Mouse (Mus musculus): ENCODE measurements around the gene Gm10799. TPM values are rescaled to one million over a fixed set of nuclear protein-coding genes. Genes with fewer than 3 reads are reported as not detected.
"Not testable (repeated sequence)": the region's sequence is repeated elsewhere in the genome, so short reads cannot be mapped to it uniquely, and the experiment has no call there.

Gene Gm10799
- total RNA-seq, 2 experiments from 2014 or later, result not detected

DNA sequence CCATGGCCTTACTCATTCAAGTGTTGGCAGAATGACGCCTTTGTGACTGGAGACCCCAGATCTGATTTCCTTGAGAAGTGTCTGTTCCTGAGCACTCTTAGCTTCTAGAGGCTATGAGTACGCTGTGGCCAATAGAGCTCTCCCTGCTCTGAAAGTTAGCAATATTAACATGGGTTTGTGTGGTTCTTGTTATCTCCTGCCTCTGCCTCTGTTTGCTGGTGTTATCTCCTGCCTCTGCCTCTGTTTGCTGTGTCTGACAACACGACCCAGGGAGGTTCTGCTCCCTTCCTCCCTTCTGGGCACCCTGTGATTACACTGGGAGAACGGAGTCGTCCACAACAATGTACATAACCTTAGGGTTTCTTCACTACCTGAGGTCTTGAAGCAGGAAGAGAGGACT lies 9.9 kb upstream of the Gm10799 start:
- intact Hi-C loops (cut with DNase I); DNase-seq: not testable (repeated sequence)

DNA sequence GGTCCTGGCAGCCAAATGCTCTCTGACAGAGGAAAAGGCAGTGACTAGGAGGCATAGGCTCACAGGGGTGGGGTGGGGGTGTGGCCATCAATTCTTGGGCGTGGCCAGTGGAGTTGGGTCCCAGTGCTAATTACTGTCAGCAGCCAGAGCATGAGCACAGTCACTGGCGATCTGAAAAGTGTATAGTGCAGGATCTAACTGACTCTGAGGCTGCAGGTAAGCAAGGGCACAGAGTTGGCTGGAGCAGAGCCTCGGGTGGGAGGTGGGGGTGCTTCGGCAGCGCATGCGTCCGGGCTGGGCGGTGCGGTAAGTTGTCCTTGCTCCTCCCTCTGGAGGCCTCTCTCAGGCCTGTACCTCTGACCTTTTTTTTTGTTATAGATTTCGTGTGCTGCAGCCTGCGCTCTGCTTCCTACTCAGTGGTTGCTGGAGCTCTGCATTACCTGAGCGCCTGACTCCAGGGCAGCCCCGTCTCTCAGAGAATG lies 1.4 kb upstream of the Gm10799 start, which contains the start of gene Cd59b:
Gene Cd59b (plus strand): TSS at position 146 of the 482 bp plus-strand sequence.
- intact Hi-C loops (cut with DNase I), result loop anchor here (2.0 kb wide), 1 partner anchor 23 kb away; no protein-coding TSS in a partner anchor
- DNase-seq, result peak; percentile 17 to 30

DNA sequence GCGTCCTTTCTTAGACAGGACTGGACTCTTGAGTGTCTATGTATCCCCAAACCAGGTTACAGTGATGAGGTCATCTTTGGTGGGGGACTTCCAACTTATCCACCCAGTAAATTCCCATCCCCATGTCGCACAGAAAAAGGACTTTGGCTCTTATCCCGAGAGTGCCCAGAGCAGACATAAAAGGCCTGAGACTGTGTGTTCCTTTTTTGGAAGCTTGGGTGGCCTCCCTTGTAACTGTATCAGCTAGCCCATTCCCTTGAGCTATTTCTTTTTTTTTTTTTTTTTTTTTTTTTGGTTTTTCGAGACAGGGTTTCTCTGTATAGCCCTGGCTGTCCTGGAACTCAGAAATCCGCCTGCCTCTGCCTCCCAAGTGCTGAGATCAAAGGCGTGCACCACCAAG lies 2.8 kb downstream of the Gm10799 start, which contains the start of gene Gm10912:
Gene Gm10912 (plus strand): TSS at position 301 of the 400 bp plus-strand sequence.
- DNase-seq; intact Hi-C loops (cut with DNase I): not testable (repeated sequence)

DNA sequence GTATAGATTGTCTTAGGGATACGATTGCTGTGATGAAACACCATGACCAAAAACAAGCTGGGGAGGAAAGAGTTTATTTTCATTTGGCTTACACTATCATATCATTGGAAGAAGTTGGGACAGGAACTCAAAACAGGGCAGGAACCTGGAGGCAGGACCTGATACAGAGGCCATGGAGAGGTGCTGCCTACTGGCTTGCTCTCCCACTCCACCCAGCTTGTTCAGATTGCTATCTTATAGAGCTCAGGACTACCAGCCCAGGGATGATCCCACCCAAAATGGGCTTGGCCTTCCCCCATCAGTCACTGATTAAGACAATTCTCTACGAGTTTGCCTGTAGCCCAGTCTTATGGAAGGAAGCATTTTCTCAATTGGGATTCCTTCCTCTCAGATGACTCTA lies 4.2 kb downstream of the Gm10799 start:
- no peak for DNase-seq
- intact Hi-C loops (cut with DNase I), result no loop called here

DNA sequence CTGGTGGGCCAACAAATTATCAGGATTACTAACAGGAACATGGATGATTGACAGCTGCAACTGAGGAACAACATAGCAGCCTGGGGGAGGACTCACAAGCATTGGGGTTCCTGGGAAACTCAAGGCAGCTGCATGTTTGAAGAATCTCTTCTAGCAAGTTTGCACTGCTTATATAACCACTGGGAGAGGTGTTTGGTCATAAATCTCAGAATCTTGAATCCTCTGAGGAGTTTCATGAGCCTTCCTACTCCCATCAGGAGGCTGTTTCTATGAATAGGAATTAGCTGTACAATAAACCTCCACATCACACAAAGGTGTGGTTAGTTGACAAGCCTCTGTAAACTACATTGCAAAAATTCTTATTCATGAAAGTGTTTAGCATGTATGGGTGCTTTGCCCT lies 5.7 kb downstream of the Gm10799 start:
- DNase-seq, result no peak
- intact Hi-C loops (cut with DNase I), result no loop called here

DNA sequence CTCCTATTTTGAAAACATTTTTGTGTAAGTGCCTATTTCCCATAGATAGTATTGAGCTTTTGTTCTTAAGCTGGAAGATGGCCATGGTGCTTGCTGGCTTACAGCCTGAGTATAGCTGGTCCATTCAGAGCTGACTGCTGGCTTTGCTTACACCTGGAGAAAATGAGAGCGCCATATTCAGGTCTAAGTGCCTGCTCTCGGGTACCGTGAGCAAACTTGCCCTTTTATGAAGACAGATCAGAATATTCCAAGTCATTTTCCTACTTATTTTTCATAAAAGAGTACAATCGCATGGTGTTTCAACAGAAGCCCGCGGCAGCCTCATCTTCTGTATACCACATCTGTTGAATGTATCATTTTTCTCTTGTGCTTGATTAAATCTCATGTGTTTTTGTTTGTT lies 7.4 kb downstream of the Gm10799 start:
- no peak for DNase-seq
- intact Hi-C loops (cut with DNase I), result no loop called here

DNA sequence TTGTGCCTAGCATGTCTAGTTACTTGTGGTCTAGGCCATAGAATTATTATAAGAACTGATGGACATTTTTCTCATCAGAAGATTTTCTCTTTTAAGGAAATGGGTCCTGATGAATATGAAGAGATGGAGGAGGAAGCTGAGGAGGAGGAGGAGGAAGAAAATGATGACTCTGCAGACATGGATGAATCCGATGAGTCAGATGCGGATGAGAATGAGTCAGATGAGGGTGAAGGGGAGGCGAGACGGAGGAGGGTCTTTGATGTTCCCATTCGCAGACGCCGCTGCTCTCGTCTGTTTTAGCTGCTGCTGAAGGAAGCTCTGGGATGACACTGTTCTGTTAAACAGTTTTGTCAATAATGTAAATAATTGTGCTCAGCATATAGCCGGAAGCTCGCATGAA lies 8.6 kb downstream of the Gm10799 start:
- no peak for DNase-seq
- intact Hi-C loops (cut with DNase I), result no loop called here

DNA sequence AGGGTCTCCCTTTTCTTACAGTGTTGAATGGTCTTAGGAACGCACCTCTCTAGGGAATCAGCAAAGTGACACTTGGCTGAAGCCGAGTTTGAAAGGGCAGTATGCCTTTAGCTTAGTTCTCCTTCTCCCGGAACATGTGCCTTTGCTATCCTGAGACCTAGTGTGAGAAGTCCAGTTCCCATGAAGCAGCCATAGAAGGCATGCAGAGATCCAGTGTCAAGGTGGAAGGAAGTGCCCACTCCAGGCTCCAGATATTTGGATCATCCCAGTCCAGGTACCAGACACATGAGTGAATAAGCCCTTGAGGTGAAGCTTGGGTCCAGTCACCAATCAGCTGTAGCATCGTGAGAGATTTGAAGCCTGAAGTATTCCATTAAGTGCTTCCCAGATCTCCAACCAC lies 9.4 kb downstream of the Gm10799 start:
- DNase-seq, result no peak
- intact Hi-C loops (cut with DNase I), result no loop called here

DNA sequence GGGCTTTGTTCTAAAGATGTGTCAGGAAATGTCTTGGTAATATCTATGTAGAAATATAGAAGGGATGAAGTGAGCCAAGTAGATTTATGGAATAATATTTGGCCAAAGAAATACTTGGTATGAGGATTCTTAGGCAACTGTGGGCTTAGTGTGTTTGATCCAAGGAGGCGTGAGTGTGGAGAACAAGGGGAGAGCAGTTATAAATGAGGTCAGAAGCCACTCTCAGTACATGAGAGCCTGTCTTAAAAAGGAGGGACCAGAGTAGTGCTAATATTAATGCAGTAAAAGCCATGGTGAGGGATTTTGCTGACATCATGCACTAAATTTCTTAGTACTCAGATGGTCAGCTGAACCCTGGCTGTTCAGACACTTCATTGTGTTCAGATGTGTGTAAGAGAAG lies 10.0 kb downstream of the Gm10799 start:
- DNase-seq, result no peak

DNA sequence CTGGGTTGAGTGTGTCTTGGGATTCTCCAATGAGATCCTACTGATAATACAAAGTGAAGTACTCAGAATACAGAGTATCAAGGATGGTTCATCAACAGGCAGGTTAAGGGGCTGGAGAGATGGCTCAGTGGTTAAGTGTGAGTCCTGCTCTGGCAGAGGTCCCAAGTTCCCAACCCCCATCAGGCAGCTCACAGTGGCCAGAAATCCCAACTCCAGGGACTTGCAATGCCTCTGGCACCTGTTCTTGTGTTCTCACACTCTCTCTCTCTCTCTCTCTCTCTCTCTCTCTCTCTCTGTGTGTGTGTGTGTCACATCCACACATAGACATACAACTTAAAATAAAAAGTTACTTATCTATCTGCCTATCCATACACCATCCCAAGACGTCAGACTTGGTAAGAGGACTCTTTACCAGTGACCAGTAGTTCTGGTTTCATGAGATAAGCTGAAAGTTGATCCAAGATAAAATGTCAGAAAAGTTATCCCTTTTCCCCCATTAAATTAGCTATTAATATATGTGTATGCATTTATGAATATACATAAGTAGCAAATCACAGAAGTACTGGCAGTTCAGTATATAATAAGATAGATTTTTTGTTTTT lies 23.8 kb downstream of the Gm10799 start:
- peak in 1 of 2 experiments; percentile 20 for DNase-seq
- intact Hi-C loops (cut with DNase I), result no loop called here

More for the DNA sequence above, 10.0 kb downstream of the Gm10799 start:
- intact Hi-C loops (cut with DNase I), result no loop called here

DNA sequence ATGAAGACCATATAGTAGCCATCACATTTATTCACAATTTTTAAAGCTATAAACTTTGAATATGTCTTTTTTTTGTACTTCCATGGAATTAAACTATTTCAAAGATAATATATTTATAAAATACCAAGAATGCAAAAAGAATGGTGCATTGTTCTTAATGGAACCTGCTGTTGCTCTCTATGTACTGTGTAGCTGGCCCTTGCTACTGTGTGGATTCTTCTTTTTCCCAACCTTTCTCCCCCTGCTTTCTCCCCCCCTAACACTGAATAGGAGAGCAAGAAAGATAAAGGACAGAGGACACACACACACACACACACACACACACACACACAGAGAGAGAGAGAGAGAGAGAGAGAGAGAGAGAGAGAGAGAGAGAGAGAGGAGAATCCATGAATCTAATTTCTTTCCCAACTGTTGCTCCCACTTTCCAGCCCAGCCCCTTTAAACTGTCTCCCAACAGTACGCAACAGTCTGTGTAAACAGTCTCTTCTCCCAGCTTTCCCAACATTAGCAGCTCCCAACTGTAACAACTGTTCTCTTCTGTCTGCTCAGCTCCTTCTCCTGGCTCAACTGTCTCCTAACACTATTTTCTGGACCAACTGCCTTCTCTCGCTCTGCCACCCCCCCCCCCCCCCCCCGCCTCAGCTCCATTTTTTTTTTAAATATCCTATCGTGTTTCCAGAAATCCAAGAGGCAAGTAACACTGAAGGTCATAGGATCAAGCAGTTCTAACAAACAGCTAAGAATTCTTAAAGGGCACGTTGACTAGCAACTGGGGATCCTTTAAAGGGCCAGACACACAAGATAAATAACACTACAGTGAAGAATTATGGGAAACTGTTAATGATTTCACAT lies 24.5 kb downstream of the Gm10799 start:
- no peak for DNase-seq
- intact Hi-C loops (cut with DNase I), result no loop called here

DNA sequence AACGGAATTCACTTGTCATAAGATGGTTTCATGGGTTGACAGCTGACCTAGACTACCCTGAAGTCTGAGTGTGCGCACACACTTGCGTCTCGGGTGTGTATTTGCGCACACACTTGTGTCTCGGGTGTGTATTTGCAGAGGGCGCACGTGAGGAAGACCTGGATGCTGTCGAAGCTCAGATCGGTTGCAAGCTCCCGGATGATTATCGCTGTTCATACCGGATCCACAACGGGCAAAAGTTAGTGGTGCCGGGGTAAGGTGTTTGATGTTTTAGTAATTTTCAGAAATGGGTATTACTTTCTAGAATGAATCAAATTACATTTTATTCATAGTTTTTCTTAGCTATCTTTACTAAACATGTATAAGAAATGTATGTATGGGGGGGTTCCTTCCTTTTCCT lies 25.6 kb downstream of the Gm10799 start:
- DNase-seq, result no peak
- intact Hi-C loops (cut with DNase I), result no loop called here

DNA sequence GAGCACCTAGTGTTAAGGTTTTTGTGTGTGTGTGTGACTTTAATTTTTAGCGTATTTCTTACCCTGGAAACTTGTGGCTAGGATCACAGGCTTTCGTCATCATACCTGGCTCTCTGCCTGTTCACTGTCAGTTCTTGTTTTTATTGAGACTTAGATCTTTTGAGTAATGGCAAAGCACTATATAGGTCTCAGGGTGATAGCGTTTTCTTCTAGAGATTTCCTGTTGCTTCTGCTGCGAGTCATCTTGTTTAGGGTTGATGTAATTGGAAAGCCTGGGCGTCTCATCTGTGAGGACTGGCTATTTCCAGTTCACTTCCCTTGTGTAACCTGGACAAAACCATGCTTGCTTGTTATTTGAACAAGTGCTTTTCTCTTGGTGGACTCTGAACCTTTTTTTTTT lies 26.7 kb downstream of the Gm10799 start:
- DNase-seq, result no peak
- intact Hi-C loops (cut with DNase I), result no loop called here

DNA sequence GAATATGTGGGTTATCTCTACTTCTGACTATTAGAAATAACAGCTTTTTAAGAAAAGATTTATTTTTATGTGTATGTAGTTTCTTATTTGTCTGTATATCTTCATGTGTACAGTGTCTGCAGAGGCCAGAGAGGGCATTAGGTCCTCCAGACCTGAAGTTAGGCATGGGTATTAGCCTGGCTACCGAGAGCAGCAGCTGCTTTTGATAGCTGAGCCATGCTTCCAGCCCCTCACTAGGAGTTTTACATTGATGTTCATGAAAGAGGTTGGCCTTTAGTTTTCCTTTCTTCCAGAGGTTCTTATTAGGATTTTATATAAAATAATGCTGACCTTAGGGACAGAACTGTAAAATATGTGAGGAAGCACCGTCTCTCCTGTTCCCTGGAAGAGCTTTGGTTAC lies 30.1 kb downstream of the Gm10799 start:
- intact Hi-C loops (cut with DNase I), result loop anchor here (10.0 kb wide), 3 partner anchors 87 to 547 kb away; partner anchors contain the start of gene A930018P22Rik
- DNase-seq, result no peak

DNA sequence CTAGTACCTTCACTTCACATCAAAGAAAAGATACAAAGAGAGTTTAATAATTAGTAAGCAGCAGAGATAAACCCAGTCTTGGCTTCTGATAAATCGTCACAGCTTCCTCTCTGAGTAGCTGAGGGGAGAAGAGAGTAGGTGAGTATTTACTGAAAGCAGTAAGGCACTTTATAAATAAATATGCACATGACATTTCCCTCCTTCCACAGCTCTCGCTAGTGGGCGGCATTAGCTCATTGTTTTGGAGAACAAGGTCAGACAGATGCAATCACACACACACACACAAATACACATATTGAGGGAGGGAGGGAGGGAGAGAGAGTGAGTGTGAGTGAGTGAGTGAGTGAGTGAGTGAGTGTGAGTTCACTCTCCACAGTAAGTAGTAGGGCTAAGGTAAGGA lies 32.0 kb downstream of the Gm10799 start:
- DNase-seq, result no peak

DNA sequence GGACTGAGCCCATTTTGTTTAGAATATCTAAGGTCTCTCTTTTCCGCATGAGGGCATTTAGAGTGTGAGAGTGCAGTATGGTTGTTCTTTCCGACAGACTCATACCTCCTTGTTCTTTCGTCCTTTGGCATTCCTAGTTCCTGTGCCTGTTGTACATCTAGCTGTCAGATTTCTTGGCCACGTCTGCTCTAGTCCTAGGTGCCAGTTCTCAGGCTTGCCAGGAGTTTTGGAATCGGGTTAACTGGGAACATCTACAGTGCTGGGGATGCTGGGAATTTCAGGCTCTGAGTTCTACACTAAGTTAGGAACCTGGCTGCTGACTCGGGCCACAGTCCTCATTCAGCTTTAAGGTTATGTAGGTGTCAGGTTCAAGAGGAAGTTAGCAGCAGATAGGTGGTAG lies 32.8 kb downstream of the Gm10799 start:
- intact Hi-C loops (cut with DNase I), result loop anchor here (10.0 kb wide), 3 partner anchors 89 to 549 kb away; partner anchors contain the start of gene A930018P22Rik
- DNase-seq, result peak in 1 of 2 experiments; percentile 13

More for the DNA sequence above, 32.0 kb downstream of the Gm10799 start:
- intact Hi-C loops (cut with DNase I), result loop anchor here (10.0 kb wide), 3 partner anchors 88 to 548 kb away; partner anchors contain the start of gene A930018P22Rik

DNA sequence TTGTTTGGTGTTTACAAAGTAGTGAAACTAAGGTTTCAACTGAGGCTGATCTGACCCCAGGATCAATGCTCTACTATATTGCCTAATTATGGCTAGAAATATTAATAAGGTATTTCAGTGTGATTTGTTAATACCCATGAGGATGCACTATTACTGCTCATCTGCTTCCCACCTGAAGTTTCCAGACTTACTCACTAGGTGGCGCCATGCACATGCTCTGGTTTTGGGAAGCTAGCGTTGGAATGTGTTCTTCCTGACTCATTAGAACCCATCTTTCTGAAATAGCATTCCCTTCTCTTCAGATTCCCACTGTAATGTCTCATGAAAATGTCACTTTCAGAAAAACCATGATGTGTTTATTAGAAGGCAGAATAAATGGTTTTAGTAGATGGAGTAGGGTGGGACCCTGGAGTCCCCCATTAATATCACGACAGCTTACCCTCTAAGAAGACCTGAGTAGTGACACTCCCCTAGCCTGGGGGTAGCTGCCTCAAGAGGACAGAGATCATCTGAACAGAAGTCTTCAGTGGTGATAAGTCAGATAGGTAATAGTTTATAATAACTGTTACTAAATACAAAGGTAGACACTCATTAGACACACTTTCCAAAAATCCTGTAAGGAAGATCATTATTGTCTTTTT lies 33.4 kb downstream of the Gm10799 start:
- peak; percentile 30 to 31 for DNase-seq
- intact Hi-C loops (cut with DNase I), result loop anchor here (10.0 kb wide), 3 partner anchors 90 to 550 kb away; partner anchors contain the start of gene A930018P22Rik

DNA sequence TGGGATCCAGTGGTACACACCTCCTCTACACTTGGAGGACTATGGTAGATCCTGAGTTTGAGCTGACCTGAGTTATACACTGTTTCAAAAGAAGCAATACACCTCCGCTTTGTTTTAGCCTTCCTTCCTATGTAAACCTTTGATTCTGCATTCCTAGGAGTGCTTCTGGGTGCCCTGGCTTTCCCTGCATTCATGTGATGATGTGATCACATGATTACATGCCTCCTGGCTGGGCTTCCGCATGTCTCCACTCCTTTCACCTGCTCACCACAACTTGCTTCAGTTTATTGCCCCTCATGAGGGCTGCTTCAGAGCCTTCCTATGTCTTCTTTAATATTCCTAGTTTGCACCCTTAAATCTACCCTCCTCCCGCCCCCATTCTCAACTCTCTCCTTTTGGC lies 36.3 kb downstream of the Gm10799 start:
- DNase-seq, result no peak
- intact Hi-C loops (cut with DNase I), result loop anchor here (10.0 kb wide), 3 partner anchors 93 to 553 kb away; partner anchors contain the start of gene A930018P22Rik

DNA sequence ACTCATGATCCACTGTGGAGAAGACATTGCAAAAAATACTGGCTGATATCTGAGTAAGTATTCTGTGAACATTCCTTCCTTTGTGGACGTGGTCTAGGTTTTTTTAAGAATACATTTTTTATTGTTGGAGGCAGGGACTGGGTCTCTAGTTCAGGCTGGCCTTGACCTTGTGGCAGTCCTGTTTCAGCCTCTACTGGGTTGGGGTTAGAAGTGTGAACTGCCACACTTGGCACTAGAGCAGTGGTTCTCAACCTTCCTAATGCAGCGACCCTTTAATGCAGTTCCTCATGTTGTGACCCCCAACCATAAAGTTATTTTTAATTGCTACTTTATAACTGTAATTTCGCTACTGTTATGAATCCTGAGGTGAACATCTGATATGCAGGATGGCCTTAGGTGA lies 38.0 kb downstream of the Gm10799 start:
- intact Hi-C loops (cut with DNase I), result loop anchor here (10.0 kb wide), 3 partner anchors 94 to 554 kb away; partner anchors contain the start of gene A930018P22Rik
- DNase-seq, result no peak

DNA sequence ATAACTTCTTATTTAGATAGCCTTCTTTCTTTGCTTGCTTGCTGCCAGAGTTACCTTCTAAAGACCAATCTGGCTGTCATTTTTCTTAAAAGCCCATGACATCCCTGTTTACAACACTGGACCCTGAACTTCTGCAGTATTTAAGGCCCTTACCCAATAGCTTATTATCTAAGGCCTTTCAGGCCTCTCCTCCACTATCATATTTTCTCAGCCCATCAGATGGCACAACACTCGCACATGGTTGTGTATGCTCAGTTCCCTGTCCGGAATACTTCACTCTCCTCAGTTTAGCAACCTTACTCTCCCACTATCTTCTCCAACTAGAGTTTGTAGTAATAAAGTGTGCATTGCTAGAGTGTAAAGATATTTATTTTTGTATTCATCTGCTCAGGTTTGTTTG lies 39.3 kb downstream of the Gm10799 start:
- intact Hi-C loops (cut with DNase I), result no loop called here

More for the DNA sequence above, 39.3 kb downstream of the Gm10799 start:
- DNase-seq, result no peak
